Mouse (Mus musculus) c-Kit-positive CD71-positive TER-119-positive erythroid progenitor cells, embryonic 14.5 days (primary cell): Measurements from ENCODE around the gene Fkbp14.

Experiments
- DNase-seq: peaks from one replicate; pipeline ENCODE4 v3.0.0-alpha.2; 2013; ENCODE audit warnings: low spot score

Gene Fkbp14

DNA sequence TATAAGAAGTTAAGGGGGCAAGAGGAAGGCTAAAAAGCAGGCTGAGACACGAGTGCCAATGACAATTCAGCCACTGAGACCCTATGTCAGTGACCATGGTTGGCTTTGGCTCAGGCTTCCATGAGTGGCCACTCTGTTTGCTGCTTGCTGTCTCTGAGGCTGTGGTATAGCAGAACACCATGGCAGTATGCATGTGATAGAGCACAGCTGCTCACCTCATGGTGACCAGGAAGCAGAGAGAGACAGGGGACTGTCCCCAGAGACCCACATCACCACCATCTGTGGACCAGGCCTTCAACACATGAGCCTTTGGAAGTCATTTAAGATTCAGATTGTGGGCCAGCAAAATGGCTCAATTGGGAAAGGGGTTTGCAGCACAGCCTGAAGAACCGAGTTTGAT, 53.5 kb downstream of the Fkbp14 start:
- DNase-seq = no peak

DNA sequence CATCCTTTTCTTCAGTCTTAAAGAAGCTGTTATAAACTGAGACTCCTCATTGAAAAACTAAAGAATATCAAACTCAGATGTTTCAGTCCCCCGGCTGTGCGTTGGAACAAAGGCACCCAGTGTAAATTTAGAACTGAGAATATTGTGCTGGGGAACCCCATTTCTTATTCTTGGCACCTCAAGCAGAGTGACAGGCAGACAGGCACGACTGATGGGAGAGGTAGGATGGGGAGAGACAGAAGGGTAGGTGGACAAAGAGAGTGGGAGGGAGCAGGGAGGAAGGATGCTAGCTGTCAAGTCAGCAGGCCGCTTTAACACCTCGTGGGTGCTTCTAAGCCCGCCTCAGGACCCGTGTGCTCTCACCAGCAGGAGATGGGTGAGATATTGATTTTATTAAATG, 54.3 kb downstream of the Fkbp14 start:
- DNase-seq = no peak

DNA sequence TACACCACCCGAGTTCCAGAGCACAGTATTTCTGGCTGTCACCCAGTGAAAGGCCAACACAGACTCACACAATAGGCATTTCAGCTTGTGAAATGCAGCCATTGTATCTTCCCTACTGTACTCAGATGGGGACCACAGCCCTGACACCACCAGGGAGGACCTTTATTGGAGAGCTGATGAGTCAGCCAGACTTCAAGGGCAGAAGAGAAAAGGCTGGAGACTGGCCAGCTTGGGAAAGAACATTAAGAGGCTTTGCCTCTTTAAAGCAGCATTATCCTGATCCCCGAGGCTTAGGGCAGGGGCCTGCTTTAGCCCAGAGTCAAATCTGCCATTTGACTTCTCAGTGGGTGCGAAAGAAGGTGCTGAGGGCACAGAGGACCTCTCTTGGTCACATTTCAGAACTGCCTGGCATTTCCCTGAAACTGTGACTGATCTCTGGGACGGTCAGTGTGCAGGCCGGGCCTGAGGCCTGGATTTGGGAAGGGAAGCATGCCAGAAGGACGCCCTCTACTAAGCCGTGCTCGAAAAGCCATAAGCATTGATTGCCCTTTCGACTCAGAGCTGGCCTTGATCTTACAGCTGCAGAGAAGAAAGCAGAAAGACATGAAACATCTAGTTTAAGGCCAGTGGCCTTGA, 56.7 kb downstream of the Fkbp14 start:
- DNase-seq = no peak

- DNase-seq = no peak
These were observed 57.7 kb downstream of the Fkbp14 start for GRCm38 (mm10) chr6:54539396-54539795.

- DNase-seq = no peak
These were observed 58.3 kb downstream of the Fkbp14 start for GRCm38 (mm10) chr6:54538773-54539173.

GRCm38 (mm10) chr6:54537053-54537452, 60.1 kb downstream of the Fkbp14 start:
- DNase-seq = no peak

GRCm38 (mm10) chr6:54535485-54535884, 61.6 kb downstream of the Fkbp14 start:
- DNase-seq = no peak

- no peak for DNase-seq
These were observed 66.0 kb downstream of the Fkbp14 start for GRCm38 (mm10) chr6:54531048-54531481.

- no peak for DNase-seq
These were observed 66.9 kb downstream of the Fkbp14 start for GRCm38 (mm10) chr6:54530182-54530581.

- DNase-seq = peak; percentile 29
These were observed 68.4 kb downstream of the Fkbp14 start for GRCm38 (mm10) chr6:54528666-54529065.
